Mouse (Mus musculus) CD4-positive helper T cell, adult 2 months (primary cell): Measurements from ENCODE around the gene Lbx1.
A peak's percentile ranks its signal among the peaks of the same experiment; 100 is the strongest.

Source experiments
- DNase-seq: peaks from one replicate; pipeline ENCODE4 v3.0.0-alpha.2; 2012; ENCODE audit warnings: low read depth, missing footprints, low spot score

Gene Lbx1

GRCm38 (mm10) chr19:45234191-45234770 is 1.3 kb downstream of the Lbx1 start:
- no peak for DNase-seq

- DNase-seq = no peak
Observed at GRCm38 (mm10) chr19:45233496-45234127, 2.0 kb downstream of the Lbx1 start.

GRCm38 (mm10) chr19:45232443-45233410 is 2.9 kb downstream of the Lbx1 start:
- DNase-seq = no peak

- no peak for DNase-seq
Observed at GRCm38 (mm10) chr19:45232036-45232410, 3.6 kb downstream of the Lbx1 start.

GRCm38 (mm10) chr19:45231383-45232035 is 4.1 kb downstream of the Lbx1 start:
- no peak for DNase-seq

GRCm38 (mm10) chr19:45230848-45231382 is 4.7 kb downstream of the Lbx1 start:
- DNase-seq = no peak

- no peak for DNase-seq
Observed at GRCm38 (mm10) chr19:45230201-45230611, 5.4 kb downstream of the Lbx1 start.

GRCm38 (mm10) chr19:45229378-45230135 is 6.1 kb downstream of the Lbx1 start:
- DNase-seq = no peak

- no peak for DNase-seq
Observed at GRCm38 (mm10) chr19:45228781-45229180, 6.8 kb downstream of the Lbx1 start.

- DNase-seq = no peak
Observed at GRCm38 (mm10) chr19:45228097-45228496, 7.5 kb downstream of the Lbx1 start.

GRCm38 (mm10) chr19:45227671-45228070 is 7.9 kb downstream of the Lbx1 start:
- no peak for DNase-seq

GRCm38 (mm10) chr19:45227049-45227448 is 8.6 kb downstream of the Lbx1 start:
- DNase-seq = no peak

GRCm38 (mm10) chr19:45226246-45226645 is 9.4 kb downstream of the Lbx1 start:
- DNase-seq = no peak

GRCm38 (mm10) chr19:45225130-45225529 is 10.5 kb downstream of the Lbx1 start:
- DNase-seq = no peak

GRCm38 (mm10) chr19:45224286-45224559 is 11.4 kb downstream of the Lbx1 start:
- DNase-seq = no peak

GRCm38 (mm10) chr19:45223413-45224285 is 12.0 kb downstream of the Lbx1 start:
- DNase-seq = no peak

- DNase-seq = no peak
Observed at GRCm38 (mm10) chr19:45222141-45222782, 13.3 kb downstream of the Lbx1 start.

GRCm38 (mm10) chr19:45221458-45221783 is 14.2 kb downstream of the Lbx1 start:
- no peak for DNase-seq

- peak; percentile 81 for DNase-seq
Observed at GRCm38 (mm10) chr19:45220593-45221457, 14.8 kb downstream of the Lbx1 start.
